Mouse (Mus musculus) stomach, postnatal 0 days (tissue): ENCODE measurements around the gene Dusp8.

Experiments
- CTCF ChIP-seq: IDR thresholded peaks from 2 replicates; pipeline ENCODE4 v1.5.1; 2016; ENCODE audit warnings: antibody characterized with exemption, low read depth, mild to moderate bottlenecking, moderate library complexity
- EP300 ChIP-seq: optimal IDR thresholded peaks from 2 replicates; pipeline ENCODE3; 2016; ENCODE audit warnings: antibody characterized with exemption

GRCm38 (mm10) chr7:142083588-142084317 lies 11.9 kb downstream of the Dusp8 start:
- TF ChIP-seq EP300 (no peak), CTCF (peak; percentile 37)
